Mouse (Mus musculus) forebrain, embryonic 11.5 days (tissue): ENCODE data around the gene Fxyd1. TPM values are rescaled to one million over a fixed set of nuclear protein-coding genes. Genes with fewer than 3 reads are reported as not detected.

Source experiments
- microRNA-seq: library from miRNA; unstranded; fragments of <30 nt; microRNA quantifications from one replicate; pipeline ENCODE4, GENCODE M21; 2016; ENCODE audit not compliant: insufficient number of aligned reads
- polyA plus RNA-seq: library from polyadenylated mRNA; unstranded; fragments of >200 nt; fragmentation: Nextera tagmentation; extraction: Ambion mirVana; gene quantifications from 2 replicates; pipeline ENCODE4 v1.2.1, GENCODE M21; 2014

The Fxyd1 gene
- polyA plus RNA-seq, 1 experiment from 2014 or later, result 2.9 TPM

Small RNAs within 50 kb of the gene (microRNA-seq; reads per million reads assigned to microRNA genes)
- gene Mir7050, result not detected

Other genes with a start within 250 kb of the Fxyd1 start
- not detected in 2 replicates for gene Ffar2, start 233.4 kb downstream of the Fxyd1 start, polyA plus RNA-seq
- not detected in 2 replicates for gene Ffar3, start 201.0 kb downstream of the Fxyd1 start, polyA plus RNA-seq
- not detected in 2 replicates for gene Ffar1, start 195.6 kb downstream of the Fxyd1 start, polyA plus RNA-seq
- not detected in 2 replicates for gene Cd22, start 176.9 kb downstream of the Fxyd1 start, polyA plus RNA-seq
- gene Mag, start 142.3 kb downstream of the Fxyd1 start, polyA plus RNA-seq, result 0.11 and 0.20 TPM in 2 replicates
- gene Hamp2, start 132.5 kb downstream of the Fxyd1 start, polyA plus RNA-seq, result not detected in 2 replicates
- gene Hamp, start 113.2 kb downstream of the Fxyd1 start, polyA plus RNA-seq, result not detected in 2 replicates
- 28.4 and 29.3 TPM in 2 replicates for gene Usf2, start 100.4 kb downstream of the Fxyd1 start, polyA plus RNA-seq
- 30.8 and 32.5 TPM in 2 replicates for gene Lsr, start 83.7 kb downstream of the Fxyd1 start, polyA plus RNA-seq
- 0.81 and 1.3 TPM in 2 replicates for gene Fam187b, start 83.4 kb downstream of the Fxyd1 start, polyA plus RNA-seq
- gene Fxyd5, start 14.7 kb downstream of the Fxyd1 start, polyA plus RNA-seq, result 10.2 and 12.9 TPM in 2 replicates
- 4.1 and 4.9 TPM in 2 replicates for gene Fxyd7, start 5.7 kb downstream of the Fxyd1 start, polyA plus RNA-seq
- gene Lgi4, start 2.1 kb upstream of the Fxyd1 start, polyA plus RNA-seq, result 0.36 and 0.44 TPM in 2 replicates
- 2.0 and 3.3 TPM in 2 replicates for gene Fxyd3, start 19.5 kb upstream of the Fxyd1 start, polyA plus RNA-seq
- 0.29 and 0.39 TPM in 2 replicates for gene Hpn, start 58.1 kb upstream of the Fxyd1 start, polyA plus RNA-seq
- gene Scn1b, start 69.8 kb upstream of the Fxyd1 start, polyA plus RNA-seq, result 0.84 and 1.2 TPM in 2 replicates
- gene Gramd1a, start 98.7 kb upstream of the Fxyd1 start, polyA plus RNA-seq, result 133 and 135 TPM in 2 replicates
- gene Scgb2b2, start 233.3 kb upstream of the Fxyd1 start, polyA plus RNA-seq, result not detected in 2 replicates
- not detected in 2 replicates for gene Scgb1b2, start 234.6 kb upstream of the Fxyd1 start, polyA plus RNA-seq